Mouse (Mus musculus): ENCODE measurements around the gene Amn.

GRCm38 (mm10) chr12:111237611-111238188 is 33.2 kb upstream of the Amn start:
- no peak for TF ChIP-seq CTCF (IDR thresholded peaks at IDR 0.05; ENCODE audit: borderline replicate concordance, control insufficient read depth, extremely low read depth, insufficient read depth, low read length, poor library complexity)
- TF ChIP-seq POLR2A (IDR thresholded peaks at IDR 0.05; ENCODE audit: control insufficient read depth, extremely low read depth, insufficient read depth, low read length, poor library complexity) = no peak

Measured in thymus, adult 2 months (tissue).